Mouse (Mus musculus): Measurements from ENCODE around the gene Proser2.

- TF ChIP-seq POLR2A (IDR thresholded peaks at IDR 0.05; ENCODE audit: control insufficient read depth, extremely low read depth, insufficient read depth, low read length, poor library complexity) (no peak), CTCF (IDR thresholded peaks at IDR 0.05; ENCODE audit: borderline replicate concordance, control insufficient read depth, extremely low read depth, insufficient read depth, low read length, poor library complexity) (no peak)
These were observed 73.5 kb downstream of the Proser2 start for GRCm38 (mm10) chr2:6056518-6056917.

Data from thymus, adult 2 months (tissue).